Mouse (Mus musculus) mature B cell (primary cell): Measurements from ENCODE around the gene Plscr2.

Experiments
- in situ Hi-C: fragments of 300-500 bp; cut with MboI; formaldehyde crosslinking; loops from 2 replicates; pipeline ENCODE4 v1.14.3; 2019

Plscr2 gene

GRCm38 (mm10) chr9:92275486-92276207 lies at the start of gene Plscr2:
Plscr2 (plus strand) TSS chr9:92275602.
- in situ Hi-C loops, result no loop called here

GRCm38 (mm10) chr9:92226127-92226655 lies 49.2 kb upstream of the Plscr2 start:
- in situ Hi-C loops, result no loop called here

- in situ Hi-C loops, result no loop called here
Measured at GRCm38 (mm10) chr9:92226795-92227194, 48.6 kb upstream of the Plscr2 start.

DNA sequence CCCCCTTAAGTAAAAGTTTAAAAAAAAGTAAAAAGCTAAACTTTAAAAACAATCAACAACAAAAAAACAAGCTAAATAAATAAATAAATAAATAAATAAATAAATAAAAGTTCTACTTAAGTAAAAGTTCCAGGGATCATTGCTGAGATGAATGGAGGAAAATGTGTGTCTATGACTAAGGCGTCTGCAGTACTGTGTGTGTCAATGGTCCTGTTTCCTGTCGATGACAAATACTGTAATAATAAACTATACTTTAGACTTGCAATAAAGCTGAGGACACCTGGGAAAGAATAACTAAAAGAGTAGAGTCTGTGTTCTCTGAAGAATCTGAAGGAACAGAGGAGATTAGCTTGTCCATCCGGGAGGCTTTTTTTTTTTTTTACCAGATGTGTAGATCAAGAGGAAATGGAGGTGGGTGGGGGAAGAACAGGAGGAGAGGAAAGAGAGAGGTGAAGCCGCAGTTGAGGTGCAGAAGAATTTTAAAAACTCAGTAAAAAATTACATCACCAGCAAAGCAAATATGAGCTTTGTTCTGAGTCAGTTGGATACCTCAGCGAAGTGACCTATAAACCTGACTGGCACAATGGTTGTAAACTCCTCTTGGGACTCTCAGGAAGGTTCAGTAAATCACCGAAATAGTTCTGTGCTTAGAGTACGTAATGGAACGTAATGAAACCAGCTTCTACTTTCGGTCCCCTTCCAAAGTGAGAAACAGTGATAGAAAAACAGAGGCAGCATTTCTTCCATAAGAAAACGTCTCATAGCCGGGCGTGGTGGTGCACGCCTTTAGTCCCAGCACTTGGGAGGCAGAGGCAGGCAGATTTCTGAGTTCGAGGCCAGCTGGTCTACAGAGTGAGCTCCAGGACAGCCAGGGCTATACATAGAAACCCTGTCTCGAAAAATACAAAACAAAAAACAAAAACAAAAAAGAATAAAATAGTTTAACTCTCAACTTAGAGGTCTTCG lies 46.3 kb upstream of the Plscr2 start:
- in situ Hi-C loops, result no loop called here

- in situ Hi-C loops, result no loop called here
Measured at GRCm38 (mm10) chr9:92229833-92230205, 45.6 kb upstream of the Plscr2 start.

DNA sequence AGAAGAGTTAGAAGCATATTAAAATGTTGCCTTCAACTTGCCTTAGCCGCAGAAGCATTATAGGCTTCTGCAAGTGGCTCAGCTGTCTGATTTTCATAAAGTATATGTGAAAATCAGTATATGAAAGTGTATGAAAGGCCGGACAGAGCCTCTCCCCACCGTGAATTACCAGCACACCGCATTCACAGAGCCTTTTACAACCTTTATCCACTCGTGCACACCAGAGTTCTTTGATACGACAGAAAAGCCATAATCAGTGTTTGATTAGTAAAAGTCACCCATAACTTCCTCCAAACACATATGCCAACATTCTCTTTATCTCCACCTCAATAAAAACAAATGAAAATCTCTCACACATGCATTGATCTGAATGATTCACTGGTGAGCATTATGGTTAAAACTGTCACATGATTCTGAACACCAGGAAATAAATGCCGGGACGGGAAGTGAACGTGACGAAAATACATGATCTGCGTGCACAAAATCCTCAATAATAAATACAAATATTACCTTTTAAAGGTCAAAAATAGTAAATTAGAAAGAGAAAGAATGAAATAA lies 40.4 kb upstream of the Plscr2 start:
- in situ Hi-C loops, result no loop called here

DNA sequence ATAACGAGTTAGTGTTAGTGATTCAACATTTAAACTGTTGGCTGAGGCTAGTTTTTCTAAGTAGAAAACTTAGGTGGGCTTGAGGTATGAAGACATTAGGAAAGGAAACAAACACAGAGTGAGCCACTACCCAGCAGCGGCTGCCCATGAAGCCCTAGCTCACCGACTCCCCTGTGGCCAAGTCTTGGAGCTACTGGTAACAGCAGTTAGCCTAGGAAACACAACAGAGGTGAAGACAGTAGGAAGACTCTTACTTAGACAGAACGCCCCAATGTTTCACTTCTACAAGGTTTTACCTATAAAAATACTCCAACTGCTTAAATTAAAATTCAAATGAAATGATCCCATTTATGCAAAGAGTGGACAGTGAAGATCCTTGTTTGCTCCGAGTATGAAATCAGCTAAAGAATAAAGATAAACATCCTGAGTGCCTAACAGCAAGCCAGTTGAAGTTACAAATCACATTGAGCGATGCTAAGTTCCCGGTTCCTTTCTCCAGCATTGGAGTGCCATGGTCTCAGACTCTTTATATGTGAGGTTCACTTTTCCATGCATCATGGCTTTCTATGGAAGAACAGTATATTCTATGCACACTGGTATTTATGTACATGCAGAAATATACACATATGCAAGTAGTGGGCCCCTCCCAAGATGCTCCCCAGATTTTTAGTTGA lies 26.5 kb upstream of the Plscr2 start:
- in situ Hi-C loops, result no loop called here

DNA sequence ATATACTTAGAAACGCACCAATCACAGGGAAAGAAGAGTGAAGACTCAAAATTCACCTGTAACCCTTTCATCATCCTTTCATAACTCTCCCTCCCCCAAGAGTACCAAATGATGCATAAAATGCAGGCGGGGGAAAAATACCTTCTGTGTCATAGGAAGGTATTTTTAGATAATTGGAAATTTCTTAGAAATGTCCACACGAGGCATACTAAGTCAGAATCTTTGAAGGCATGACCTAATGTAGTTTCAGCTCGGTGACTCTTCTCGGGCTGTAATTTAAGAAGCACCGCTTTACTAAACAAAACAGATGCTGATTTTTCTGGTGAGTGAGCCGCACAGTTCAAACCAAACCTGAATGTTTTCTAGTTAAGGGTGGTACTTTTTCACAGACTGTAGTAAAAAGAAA lies 26.0 kb upstream of the Plscr2 start, which contains the start of gene Plscr1:
Gene Plscr1 (plus strand): TSS at position 304 of the 406 bp plus-strand sequence.
- in situ Hi-C loops, result no loop called here

- in situ Hi-C loops, result no loop called here
Measured at GRCm38 (mm10) chr9:92249987-92250772, 25.2 kb upstream of the Plscr2 start.

DNA sequence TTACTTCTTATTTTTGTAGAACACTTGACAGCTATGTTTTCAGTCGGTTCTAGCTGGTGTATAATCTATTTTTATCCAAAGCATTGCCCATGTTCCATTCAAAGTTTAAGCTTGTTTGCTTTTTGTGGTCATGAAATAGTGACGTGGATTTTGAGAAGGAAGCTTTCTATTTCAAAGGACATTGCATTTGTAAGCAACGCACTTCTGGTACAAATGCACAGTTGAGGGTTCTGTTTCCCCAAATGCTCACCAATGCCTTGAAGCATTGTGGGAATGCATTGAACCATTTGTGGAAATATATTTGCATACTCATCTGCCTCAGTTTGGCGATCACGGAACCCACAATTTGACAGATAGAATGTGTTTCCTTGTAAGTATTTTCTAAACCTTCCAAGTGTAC lies 22.7 kb upstream of the Plscr2 start:
- in situ Hi-C loops, result no loop called here

- in situ Hi-C loops, result no loop called here
Measured at GRCm38 (mm10) chr9:92253585-92254321, 21.6 kb upstream of the Plscr2 start.

DNA sequence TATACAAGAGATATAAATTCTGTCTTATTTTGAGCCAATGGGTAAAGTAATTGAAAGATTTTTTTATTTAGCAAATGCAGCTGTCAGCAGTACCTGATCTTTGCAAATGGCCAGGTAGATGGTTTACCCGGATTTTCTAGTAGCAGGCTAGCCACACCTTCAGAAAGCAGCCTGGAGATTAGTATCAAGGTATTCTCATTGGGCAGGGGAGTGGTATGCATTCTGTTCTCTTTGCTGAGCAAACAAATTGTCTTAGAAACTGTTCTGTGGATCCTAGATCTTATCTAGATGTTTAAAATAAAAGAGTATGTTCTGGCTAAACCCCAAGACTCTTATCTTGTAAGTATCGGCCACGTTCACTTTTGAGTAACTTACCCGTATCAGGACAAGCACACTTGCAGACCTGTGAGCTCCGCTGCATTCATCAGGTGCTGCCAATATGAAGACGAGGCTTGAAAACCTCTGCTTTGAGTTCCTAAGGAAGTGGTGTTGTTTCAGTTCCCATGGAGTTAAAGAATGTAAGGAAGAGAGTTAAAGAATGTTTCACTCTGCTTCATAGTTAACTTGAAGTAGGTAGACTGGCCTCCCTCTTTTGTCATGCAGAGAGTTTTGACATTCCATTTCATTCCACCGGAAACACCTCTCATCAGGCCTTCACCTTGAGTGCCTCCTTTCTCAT lies 14.8 kb upstream of the Plscr2 start:
- in situ Hi-C loops, result no loop called here

DNA sequence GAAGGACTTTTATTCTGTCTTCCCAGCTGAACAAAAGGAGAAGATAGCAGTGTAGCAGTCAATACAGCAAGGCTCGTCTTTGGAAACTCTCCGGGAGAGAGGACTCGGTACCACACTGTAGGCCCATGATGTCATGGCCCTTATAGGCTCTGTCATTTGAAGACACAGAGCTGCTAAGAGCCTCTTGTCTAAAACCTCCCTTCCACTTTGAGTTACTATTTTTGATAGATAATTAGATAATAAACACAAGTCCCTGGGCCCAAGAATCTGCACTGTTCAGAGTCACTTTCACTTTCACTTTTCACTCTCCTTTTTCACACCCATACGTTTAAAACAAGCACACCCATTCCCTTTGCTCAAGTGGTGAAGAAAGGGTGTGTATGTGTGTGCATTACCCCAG lies 9.7 kb upstream of the Plscr2 start:
- in situ Hi-C loops, result no loop called here

DNA sequence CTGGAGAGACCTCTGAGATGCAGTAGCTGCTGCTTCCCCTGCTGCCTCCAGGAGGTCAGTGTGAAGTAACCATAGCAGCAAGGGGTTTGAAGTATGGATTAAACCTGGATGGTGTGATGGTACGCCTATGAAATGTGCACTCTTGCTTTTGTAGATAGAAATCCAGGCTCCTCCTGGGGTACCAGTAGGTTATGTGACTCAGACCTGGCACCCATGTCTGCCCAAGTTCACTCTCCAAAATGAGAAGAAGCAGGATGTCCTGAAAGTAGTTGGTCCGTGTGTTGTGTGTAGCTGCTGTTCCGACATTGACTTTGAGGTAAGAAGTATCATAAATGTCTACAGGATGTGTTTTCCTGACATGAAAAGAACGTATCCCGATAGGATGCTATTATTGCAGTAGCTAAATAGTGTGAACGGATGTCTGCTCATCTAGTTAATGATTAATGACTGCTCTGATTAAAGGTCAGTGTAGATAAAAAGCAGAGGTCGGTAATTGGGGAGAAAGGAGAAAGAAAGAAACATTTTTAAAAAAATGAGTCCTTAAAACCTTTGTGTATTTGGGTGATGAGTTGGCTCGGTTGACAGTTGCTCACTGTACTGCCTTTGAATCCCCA lies 8.7 kb upstream of the Plscr2 start:
- in situ Hi-C loops, result no loop called here

DNA sequence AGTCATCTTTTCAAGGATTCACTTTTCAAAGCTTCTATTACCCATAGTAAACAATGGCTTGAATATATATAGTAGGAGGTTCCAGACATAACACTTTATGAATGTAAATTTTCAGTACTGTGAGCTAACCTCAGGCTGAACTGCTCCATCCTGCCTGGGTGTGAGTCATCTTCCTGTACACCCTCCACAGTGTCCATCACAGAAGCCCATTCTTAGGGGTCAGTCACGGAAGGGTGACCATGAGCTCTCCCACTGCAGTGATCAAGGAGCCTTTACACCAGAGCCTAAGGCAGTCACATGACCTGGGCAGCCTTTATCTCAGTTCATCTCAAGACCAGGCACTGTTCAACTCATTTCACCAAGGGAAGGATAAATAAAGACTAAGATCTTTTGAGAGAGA lies 7.7 kb upstream of the Plscr2 start:
- in situ Hi-C loops, result no loop called here

GRCm38 (mm10) chr9:92269829-92270404 lies 5.5 kb upstream of the Plscr2 start:
- in situ Hi-C loops, result no loop called here

DNA sequence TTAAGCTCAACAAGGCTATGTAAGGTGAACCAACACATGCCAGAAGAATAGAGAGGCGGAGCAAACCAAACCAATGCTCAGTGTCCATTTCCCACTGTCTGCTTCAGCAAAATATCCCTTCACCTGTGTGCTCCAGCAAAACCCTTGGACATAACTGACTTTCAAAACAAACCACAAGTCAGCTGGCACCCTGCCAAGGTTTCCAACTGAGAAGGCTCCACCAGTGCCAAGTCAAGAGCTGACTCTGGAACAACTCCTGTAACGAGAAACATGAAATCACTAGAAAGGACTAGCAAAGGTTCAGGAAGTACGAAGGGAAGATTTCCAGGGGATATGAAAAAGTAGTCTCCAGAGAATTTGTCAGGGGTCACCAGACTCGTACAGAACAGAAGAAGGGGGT lies 4.5 kb upstream of the Plscr2 start:
- in situ Hi-C loops, result no loop called here

GRCm38 (mm10) chr9:92272650-92273049 lies 2.8 kb upstream of the Plscr2 start:
- in situ Hi-C loops, result no loop called here

DNA sequence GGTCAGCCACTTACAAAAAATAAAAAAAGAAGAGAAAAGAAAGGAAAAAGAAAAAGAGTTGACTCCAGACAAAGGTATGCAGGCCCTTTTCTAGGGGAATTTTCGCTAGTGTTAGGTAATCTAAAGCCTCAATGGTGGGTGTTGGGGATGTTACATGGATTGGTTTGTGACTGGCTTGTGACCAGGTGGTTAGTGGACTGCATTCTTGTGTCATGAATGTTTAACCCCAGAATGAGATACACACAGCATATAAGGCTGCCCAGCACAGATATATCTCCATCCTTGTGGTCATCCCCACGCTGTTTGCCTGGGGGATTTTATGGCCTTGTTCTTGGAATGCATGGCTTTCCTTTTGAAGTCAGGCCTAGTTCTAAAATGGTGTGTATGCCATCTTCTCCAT lies 2.1 kb upstream of the Plscr2 start:
- in situ Hi-C loops, result no loop called here
